In genomic region chr4:135743520-135743919, GRCm38 (mm10) we compare ENCODE assay signal across 30 mouse cellular contexts. TPM values are rescaled to one million over a fixed set of nuclear protein-coding genes. Genes with fewer than 3 reads are reported as not detected.
DNase-seq lines count a peak whose midpoint lies in the region; ATAC-seq and TF ChIP-seq lines count a peak whose summit lies in the region.
"Had no signal": no experiment of that assay in that cellular context is flagged by ENCODE, and none has a peak within 500 bp of the region (broad histone marks: within the 10 kb centered on the region; RNA-seq: fewer than 3 reads in every experiment).

No protein-coding gene starts in this region.

- H3K9ac ChIP-seq in forebrain, embryonic 13.5 days = no peak overlapping the region
- no peak overlapping the region for H3K9ac ChIP-seq in kidney, embryonic 15.5 days
- H3K9ac ChIP-seq in lung, embryonic 14.5 days = no peak overlapping the region
- H3K9ac ChIP-seq in intestine, postnatal 0 days (ENCODE audit: low read depth, low read length) = no peak overlapping the region
- H3K9ac ChIP-seq: embryonic facial prominence, embryonic 13.5 days; forebrain, postnatal 0 days; heart, embryonic 12.5 days; heart, embryonic 15.5 days; hindbrain, embryonic 13.5 days had no signal

- no peaks in the 10 kb centered on the region for H3K36me3 ChIP-seq in forebrain, embryonic 10.5 days (replicated peaks)
- H3K36me3 ChIP-seq in forebrain, embryonic 13.5 days (ENCODE audit: poor library complexity, severe bottlenecking) = no peaks in the 10 kb centered on the region
- no peaks in the 10 kb centered on the region for H3K36me3 ChIP-seq in kidney, embryonic 15.5 days
- no peaks in the 10 kb centered on the region for H3K36me3 ChIP-seq in lung, embryonic 14.5 days (ENCODE audit: insufficient read depth)
- peaks cover 30% of the 10 kb centered on the region; the same call in 1 of the 2 replicates for H3K36me3 ChIP-seq in intestine, postnatal 0 days (ENCODE audit: control insufficient read depth, insufficient read depth)
- H3K36me3 ChIP-seq: embryonic facial prominence, embryonic 10.5 days; embryonic facial prominence, embryonic 13.5 days; heart, embryonic 12.5 days; heart, embryonic 15.5 days; hindbrain, embryonic 10.5 days; hindbrain, embryonic 13.5 days had no signal

- ATAC-seq in forebrain, embryonic 13.5 days = no peak
- no peak; the same call in 1 of the 2 replicates for ATAC-seq in kidney, embryonic 15.5 days (replicated peaks; ENCODE audit: low FRiP score)
- no peak for ATAC-seq in lung, embryonic 14.5 days (ENCODE audit: insufficient read depth)
- no peak for ATAC-seq in intestine, postnatal 0 days
- ATAC-seq: activated CD4-positive, CD25-positive, alpha-beta regulatory T cell, adult 4 months; forebrain, embryonic 14.5 days; forebrain, postnatal 0 days had no signal

- peaks cover 29% of the 10 kb centered on the region for H3K4me1 ChIP-seq in forebrain, embryonic 10.5 days
- H3K4me1 ChIP-seq in forebrain, embryonic 13.5 days = no peaks in the 10 kb centered on the region
- H3K4me1 ChIP-seq in kidney, embryonic 15.5 days = peaks cover 38% of the 10 kb centered on the region
- H3K4me1 ChIP-seq in lung, embryonic 14.5 days (ENCODE audit: insufficient read depth) = peaks cover 12% of the 10 kb centered on the region; the same call in 1 of the 2 replicates
- peaks cover 7% of the 10 kb centered on the region for H3K4me1 ChIP-seq in intestine, postnatal 0 days (replicated peaks; ENCODE audit: control insufficient read depth, insufficient read depth, low read length)
- H3K4me1 ChIP-seq: heart, embryonic 15.5 days; hindbrain, embryonic 13.5 days had no signal

- TF ChIP-seq CTCF in lung, embryonic 14.5 days (IDR thresholded peaks at IDR 0.05; ENCODE audit: low read depth) = no peak
- TF ChIP-seq CTCF in intestine, postnatal 0 days (IDR thresholded peaks at IDR 0.05; ENCODE audit: low read depth) = no peak

- 0 out of 2 replicates have a peak overlapping the region, but pooled peaks have one; percentile 2 for H3K27ac ChIP-seq in forebrain, embryonic 10.5 days
- no peak overlapping the region for H3K27ac ChIP-seq in forebrain, embryonic 13.5 days
- peak overlapping the region; percentile 45; the same call in 1 of the 2 replicates for H3K27ac ChIP-seq in kidney, embryonic 15.5 days
- H3K27ac ChIP-seq in lung, embryonic 14.5 days (ENCODE audit: low read depth) = no peak overlapping the region
- H3K27ac ChIP-seq in intestine, postnatal 0 days (ENCODE audit: low read depth, low read length) = 0 out of 2 replicates have a peak overlapping the region, but pooled peaks have one; percentile 28
- H3K27ac ChIP-seq: embryonic facial prominence, embryonic 10.5 days; embryonic facial prominence, embryonic 13.5 days; heart, embryonic 15.5 days; hindbrain, embryonic 10.5 days; hindbrain, embryonic 13.5 days had no signal

- no peaks in the 10 kb centered on the region for H3K27me3 ChIP-seq in forebrain, embryonic 10.5 days (ENCODE audit: poor library complexity, severe bottlenecking)
- H3K27me3 ChIP-seq in forebrain, embryonic 13.5 days = no peaks in the 10 kb centered on the region
- 0 out of 2 replicates have a peak, but pooled peaks cover 2% of the 10 kb centered on the region for H3K27me3 ChIP-seq in kidney, embryonic 15.5 days
- H3K27me3 ChIP-seq in lung, embryonic 14.5 days (ENCODE audit: insufficient read depth, low read length) = no peaks in the 10 kb centered on the region; the same call in 1 of the 2 replicates
- no peaks in the 10 kb centered on the region for H3K27me3 ChIP-seq in intestine, postnatal 0 days (replicated peaks; ENCODE audit: control insufficient read depth, insufficient read depth, low read length)
- H3K27me3 ChIP-seq: embryonic facial prominence, embryonic 13.5 days; heart, embryonic 12.5 days; hindbrain, embryonic 13.5 days had no signal

- H3K4me2 ChIP-seq in forebrain, embryonic 13.5 days = no peak overlapping the region
- no peak overlapping the region for H3K4me2 ChIP-seq in kidney, embryonic 15.5 days
- no peak overlapping the region for H3K4me2 ChIP-seq in lung, embryonic 14.5 days
- H3K4me2 ChIP-seq in intestine, postnatal 0 days (replicated peaks; ENCODE audit: low read depth) = no peak overlapping the region
- H3K4me2 ChIP-seq: embryonic facial prominence, embryonic 13.5 days; heart, embryonic 12.5 days; heart, embryonic 15.5 days; hindbrain, embryonic 13.5 days had no signal

- WGBS in forebrain, embryonic 10.5 days = 59% methylated on average over 6 of the region's 6 CpGs
- 70% methylated on average over 6 of the region's 6 CpGs for WGBS in forebrain, embryonic 13.5 days
- WGBS in kidney, embryonic 15.5 days = 9% methylated on average over 6 of the region's 6 CpGs
- 17% methylated on average over 6 of the region's 6 CpGs for WGBS in lung, embryonic 14.5 days
- WGBS in intestine, postnatal 0 days = 23% methylated on average over 6 of the region's 6 CpGs

- no peak overlapping the region for H3K4me3 ChIP-seq in forebrain, embryonic 10.5 days
- no peak overlapping the region for H3K4me3 ChIP-seq in forebrain, embryonic 13.5 days
- H3K4me3 ChIP-seq in kidney, embryonic 15.5 days (replicated peaks) = no peak overlapping the region
- H3K4me3 ChIP-seq in lung, embryonic 14.5 days (ENCODE audit: low read depth, low read length) = no peak overlapping the region
- no peak overlapping the region for H3K4me3 ChIP-seq in intestine, postnatal 0 days (ENCODE audit: low read depth, low read length)
- H3K4me3 ChIP-seq: embryonic facial prominence, embryonic 10.5 days; embryonic facial prominence, embryonic 13.5 days; erythroblast, embryonic 14.5 days; heart, embryonic 12.5 days; heart, embryonic 15.5 days; hindbrain, embryonic 10.5 days; hindbrain, embryonic 13.5 days had no signal

- no peaks in the 10 kb centered on the region for H3K9me3 ChIP-seq in forebrain, embryonic 10.5 days
- H3K9me3 ChIP-seq in forebrain, embryonic 13.5 days (replicated peaks) = no peaks in the 10 kb centered on the region
- H3K9me3 ChIP-seq in kidney, embryonic 15.5 days (replicated peaks) = no peaks in the 10 kb centered on the region
- H3K9me3 ChIP-seq in lung, embryonic 14.5 days (ENCODE audit: low read depth, low read length) = no peaks in the 10 kb centered on the region
- H3K9me3 ChIP-seq in intestine, postnatal 0 days (ENCODE audit: control insufficient read depth) = no peaks in the 10 kb centered on the region
- H3K9me3 ChIP-seq: embryonic facial prominence, embryonic 10.5 days; embryonic facial prominence, embryonic 13.5 days; heart, embryonic 12.5 days; heart, embryonic 15.5 days; hindbrain, embryonic 10.5 days; hindbrain, embryonic 13.5 days had no signal

- DNase-seq in forebrain, embryonic 10.5 days (ENCODE audit: extremely low spot score, low spot score) = no peak
- DNase-seq in kidney, postnatal 36 days = no peak
- peak; percentile 7 for DNase-seq in lung, embryonic 14.5 days
- no peak for DNase-seq in lung, postnatal 4 days
- DNase-seq in frontal cortex, postnatal 14 days (ENCODE audit: low spot score in 2 of 2) = no peak
- DNase-seq: adrenal gland, adult 8-10 months; adrenal gland, postnatal 25 days; cerebellum, adult 11-12 months; cerebellum, adult 8-10 months; cerebellum, postnatal 10 days; cerebellum, postnatal 36 days; embryo, embryonic 11 days; forebrain, postnatal 0 days; gastrocnemius, postnatal 25 days; heart, adult 18-20 months; heart, postnatal 10 days; heart, postnatal 36 days had no signal

RNA-seq across cellular contexts. Expression of gene Il22ra1, which starts 15.5 kb away (rescaled TPM):
- polyA plus RNA-seq in forebrain, embryonic 10.5 days (2016; fragmentation: Nextera tagmentation; extraction: Ambion mirVana) = not detected in 2 replicates
- not detected in 2 replicates for polyA plus RNA-seq in forebrain, embryonic 13.5 days (2015; fragmentation: Nextera tagmentation; extraction: Ambion mirVana)
- polyA plus RNA-seq in kidney, embryonic 15.5 days (2015; fragmentation: Nextera tagmentation; extraction: Ambion mirVana) = 0.06 and 0.09 TPM in 2 replicates
- 0.12 TPM in 1 of 2 replicates, not detected in the other for polyA plus RNA-seq in lung, embryonic 14.5 days (2014; fragmentation: Nextera tagmentation; extraction: Ambion mirVana)
- polyA plus RNA-seq in intestine, postnatal 0 days (2015; fragmentation: Nextera tagmentation; extraction: Ambion mirVana) = 7.7 and 7.8 TPM in 2 replicates
- polyA plus RNA-seq: activated CD4-positive, CD25-positive, alpha-beta regulatory T cell, adult 4 months; cortical plate, adult 2 months; forebrain, embryonic 14.5 days; forebrain, postnatal 0 days; heart, embryonic 12.5 days; hindbrain, embryonic 10.5 days; hindbrain, embryonic 13.5 days had no signal

RNA-seq across cellular contexts. Expression of gene Myom3, which starts 16.0 kb away (rescaled TPM):
- polyA plus RNA-seq in forebrain, embryonic 10.5 days (2016; fragmentation: Nextera tagmentation; extraction: Ambion mirVana) = 0.09 TPM in 1 of 2 replicates, not detected in the other
- polyA plus RNA-seq in forebrain, embryonic 13.5 days (2015; fragmentation: Nextera tagmentation; extraction: Ambion mirVana) = 0.09 TPM in 1 of 2 replicates, not detected in the other
- 1.1 and 1.7 TPM in 2 replicates for polyA plus RNA-seq in kidney, embryonic 15.5 days (2015; fragmentation: Nextera tagmentation; extraction: Ambion mirVana)
- polyA plus RNA-seq in lung, embryonic 14.5 days (2014; fragmentation: Nextera tagmentation; extraction: Ambion mirVana) = not detected in 2 replicates
- 0.66 and 0.72 TPM in 2 replicates for polyA plus RNA-seq in intestine, postnatal 0 days (2015; fragmentation: Nextera tagmentation; extraction: Ambion mirVana)
- polyA plus RNA-seq: activated CD4-positive, CD25-positive, alpha-beta regulatory T cell, adult 4 months; embryonic facial prominence, embryonic 10.5 days; erythroblast, embryonic 14.5 days; hindbrain, embryonic 10.5 days had no signal

RNA-seq across cellular contexts. Expression of gene Ifnlr1, which starts 57.4 kb away (rescaled TPM):
- polyA plus RNA-seq in forebrain, embryonic 10.5 days (2016; fragmentation: Nextera tagmentation; extraction: Ambion mirVana) = 0.37 and 0.61 TPM in 2 replicates
- polyA plus RNA-seq in forebrain, embryonic 13.5 days (2015; fragmentation: Nextera tagmentation; extraction: Ambion mirVana) = 0.13 TPM in 2 replicates
- polyA plus RNA-seq in kidney, embryonic 15.5 days (2015; fragmentation: Nextera tagmentation; extraction: Ambion mirVana) = 1.1 TPM in 2 replicates
- polyA plus RNA-seq in lung, embryonic 14.5 days (2014; fragmentation: Nextera tagmentation; extraction: Ambion mirVana) = 1.6 and 1.7 TPM in 2 replicates
- 5.5 and 5.9 TPM in 2 replicates for polyA plus RNA-seq in intestine, postnatal 0 days (2015; fragmentation: Nextera tagmentation; extraction: Ambion mirVana)
- polyA plus RNA-seq: erythroblast, embryonic 14.5 days had no signal

Comparison
In these comparisons a context has a peak if more than half of its experiments do, and no peak if none do; other contexts are left out.
1. H3K27ac ChIP-seq: peak in forebrain, embryonic 10.5 days (single experiment), kidney, embryonic 15.5 days (single experiment) and intestine, postnatal 0 days (single experiment); none in forebrain, embryonic 13.5 days (single experiment) and lung, embryonic 14.5 days (single experiment).